Mouse (Mus musculus) forebrain, embryonic 13.5 days (tissue): ENCODE results near the gene Nsd1. TPM values are rescaled to one million over a fixed set of nuclear protein-coding genes. Genes with fewer than 3 reads are reported as not detected.
"Not testable (repeated sequence)": the region's sequence is repeated elsewhere in the genome, so short reads cannot be mapped to it uniquely, and the experiment has no call there.

Experiments
- ATAC-seq: fragments of 200-750 bp; cut with Nextera tagmentation; 2 replicates; pipeline ENCODE4 v1.8.0; 2017
- H3K27ac ChIP-seq: fragments of 300-500 bp; sonication (generic); 2 replicates; pipeline ENCODE4 v1.5.1; 2015; ENCODE audit warnings: inconsistent platforms, mild to moderate bottlenecking, moderate library complexity
- H3K27me3 ChIP-seq: fragments of 300-500 bp; sonication (generic); 2 replicates; pipeline ENCODE4 v1.6.1; 2015; ENCODE audit warnings: mild to moderate bottlenecking, inconsistent platforms
- H3K36me3 ChIP-seq: fragments of 300-500 bp; sonication (generic); 2 replicates; pipeline ENCODE4 v1.6.1; 2015; ENCODE audit warnings: mild to moderate bottlenecking, inconsistent platforms; ENCODE audit not compliant: poor library complexity, severe bottlenecking
- H3K4me1 ChIP-seq: fragments of 300-500 bp; sonication (generic); 2 replicates; pipeline ENCODE4 v1.6.1; 2015; ENCODE audit warnings: inconsistent platforms
- H3K4me2 ChIP-seq: fragments of 300-500 bp; sonication (generic); 2 replicates; pipeline ENCODE4 v1.6.1; 2015; ENCODE audit warnings: inconsistent platforms, mild to moderate bottlenecking, moderate library complexity
- H3K4me3 ChIP-seq: fragments of 300-500 bp; sonication (generic); 2 replicates; pipeline ENCODE4 v1.5.1; 2015; ENCODE audit warnings: mild to moderate bottlenecking, inconsistent platforms
- H3K9ac ChIP-seq: fragments of 300-500 bp; sonication (generic); 2 replicates; pipeline ENCODE4 v1.6.1; 2015; ENCODE audit warnings: mild to moderate bottlenecking, inconsistent platforms
- H3K9me3 ChIP-seq: fragments of 300-500 bp; sonication (generic); replicated peaks from 2 replicates; pipeline ENCODE4 v1.6.1; 2016; ENCODE audit warnings: inconsistent platforms
- WGBS: fragments of 180-500 bp; shearing (Covaris S2); methylation state at CpG from one replicate; pipeline ENCODE4 v1.1.7; 2015; 5-methylcytosine and 5-hydroxymethylcytosine counted together
- polyA plus RNA-seq: library from polyadenylated mRNA; unstranded; fragments of >200 nt; fragmentation: Nextera tagmentation; extraction: Ambion mirVana; gene quantifications from 2 replicates; pipeline ENCODE4 v1.2.1, GENCODE M21; 2015

The Nsd1 gene
- polyA plus RNA-seq, 1 experiment from 2014 or later = 77.2 TPM

GRCm38 (mm10) chr13:55176265-55176664 is 33.3 kb upstream of the Nsd1 start:
- 93% methylated on average over 6 of the region's 6 CpGs for WGBS
- Histone ChIP-seq H3K4me3 (no peak overlapping the region), H3K4me2 (no peak overlapping the region), H3K27ac (no peak overlapping the region), H3K9ac (no peak overlapping the region), H3K4me1 (peaks cover 12% of the 10 kb centered on the region), H3K36me3 (no peaks in the 10 kb centered on the region), H3K27me3 (no peaks in the 10 kb centered on the region), H3K9me3 (no peaks in the 10 kb centered on the region)
- no peak for ATAC-seq

- H3K4me2 ChIP-seq = no peak overlapping the region
- no peak overlapping the region for H3K4me3 ChIP-seq
- H3K27ac ChIP-seq = no peak overlapping the region; the same call in 1 of the 2 replicates
- no peak for ATAC-seq
- no peaks in the 10 kb centered on the region for H3K9me3 ChIP-seq
- WGBS = 67% methylated on average over 4 of the region's 4 CpGs
- H3K27me3 ChIP-seq = no peaks in the 10 kb centered on the region
- peaks cover 10% of the 10 kb centered on the region for H3K4me1 ChIP-seq
- H3K36me3 ChIP-seq = no peaks in the 10 kb centered on the region
- no peak overlapping the region for H3K9ac ChIP-seq
Measured at GRCm38 (mm10) chr13:55177903-55178496, 31.6 kb upstream of the Nsd1 start.

GRCm38 (mm10) chr13:55178556-55178955 is 31.0 kb upstream of the Nsd1 start:
- 33% methylated on average over 2 of the region's 2 CpGs for WGBS
- Histone ChIP-seq H3K9me3 (no peaks in the 10 kb centered on the region), H3K4me3 (no peak overlapping the region), H3K4me2 (no peak overlapping the region), H3K9ac (no peak overlapping the region), H3K27ac (no peak overlapping the region), H3K27me3 (no peaks in the 10 kb centered on the region), H3K4me1 (peaks cover 10% of the 10 kb centered on the region), H3K36me3 (no peaks in the 10 kb centered on the region)
- peak; percentile 17; the same call in 1 of the 2 replicates for ATAC-seq

- no peak overlapping the region for H3K9ac ChIP-seq
- H3K27me3 ChIP-seq = no peaks in the 10 kb centered on the region
- WGBS = 78% methylated on average over 3 of the region's 3 CpGs
- H3K27ac ChIP-seq = no peak overlapping the region
- ATAC-seq = no peak
- H3K4me2 ChIP-seq = no peak overlapping the region
- H3K4me3 ChIP-seq = no peak overlapping the region
- peaks cover 10% of the 10 kb centered on the region for H3K4me1 ChIP-seq
- no peaks in the 10 kb centered on the region for H3K36me3 ChIP-seq
- no peaks in the 10 kb centered on the region for H3K9me3 ChIP-seq
Measured at GRCm38 (mm10) chr13:55179591-55179990, 30.0 kb upstream of the Nsd1 start.

- no peak overlapping the region for H3K27ac ChIP-seq
Measured at GRCm38 (mm10) chr13:55181786-55182172, 27.8 kb upstream of the Nsd1 start.

GRCm38 (mm10) chr13:55182173-55182894 is 27.2 kb upstream of the Nsd1 start:
- peak; percentile 77; the same call in 1 of the 2 replicates for ATAC-seq
- Histone ChIP-seq H3K4me2 (peak overlapping the region; percentile 55), H3K27ac (peak overlapping the region; percentile 75), H3K4me1 (peaks cover 10% of the 10 kb centered on the region), H3K36me3 (no peaks in the 10 kb centered on the region), H3K4me3 (peak overlapping the region; percentile 27), H3K27me3 (no peaks in the 10 kb centered on the region), H3K9ac (peak overlapping the region; percentile 48; the same call in 1 of the 2 replicates), H3K9me3 (no peaks in the 10 kb centered on the region)
- 3% methylated on average over 23 of the region's 23 CpGs for whole genome bisulfite sequencing

More at GRCm38 (mm10) chr13:55181786-55182172, 27.8 kb upstream of the Nsd1 start:
- Histone ChIP-seq H3K4me1 (peaks cover 10% of the 10 kb centered on the region), H3K9me3 (no peaks in the 10 kb centered on the region), H3K4me3 (peak overlapping the region; percentile 27), H3K9ac (0 out of 2 replicates have a peak overlapping the region, but pooled peaks have one; percentile 48), H3K4me2 (peak overlapping the region; percentile 55), H3K27me3 (no peaks in the 10 kb centered on the region), H3K36me3 (no peaks in the 10 kb centered on the region)
- WGBS = 71% methylated on average over 2 of the region's 2 CpGs
- no peak for ATAC-seq

- Histone ChIP-seq H3K27me3 (no peaks in the 10 kb centered on the region), H3K27ac (no peak overlapping the region), H3K9ac (no peak overlapping the region), H3K4me3 (no peak overlapping the region), H3K36me3 (no peaks in the 10 kb centered on the region), H3K4me1 (peaks cover 10% of the 10 kb centered on the region), H3K4me2 (no peak overlapping the region), H3K9me3 (no peaks in the 10 kb centered on the region)
- WGBS = 81% methylated on average over 6 of the region's 6 CpGs
- ATAC-seq = no peak
Measured at GRCm38 (mm10) chr13:55183382-55183781, 26.2 kb upstream of the Nsd1 start.

- not testable (repeated sequence) for H3K36me3 ChIP-seq, H3K4me2 ChIP-seq, H3K9ac ChIP-seq, H3K27me3 ChIP-seq, H3K27ac ChIP-seq, H3K9me3 ChIP-seq, H3K4me3 ChIP-seq, ATAC-seq
- peaks cover 18% of the 10 kb centered on the region for H3K4me1 ChIP-seq
- WGBS = 42% methylated on average over 2 of the region's 9 CpGs
Measured at GRCm38 (mm10) chr13:55187062-55187461, 22.5 kb upstream of the Nsd1 start.

- peaks cover 12% of the 10 kb centered on the region for H3K4me1 ChIP-seq
- no peaks in the 10 kb centered on the region for H3K27me3 ChIP-seq
- peak overlapping the region; percentile 83 for H3K4me2 ChIP-seq
- 4% methylated on average over 12 of the region's 12 CpGs for WGBS
- H3K9ac ChIP-seq = peak overlapping the region; percentile 79
- H3K4me3 ChIP-seq = peak overlapping the region; percentile 47
- no peak for ATAC-seq
- peak overlapping the region; percentile 93 for H3K27ac ChIP-seq
- no peaks in the 10 kb centered on the region for H3K36me3 ChIP-seq
- H3K9me3 ChIP-seq = no peaks in the 10 kb centered on the region
Measured at GRCm38 (mm10) chr13:55189531-55190107, 20.0 kb upstream of the Nsd1 start.

GRCm38 (mm10) chr13:55190121-55190868 is 19.3 kb upstream of the Nsd1 start:
- 2% methylated on average over 34 of the region's 34 CpGs for WGBS

GRCm38 (mm10) chr13:55191535-55191934 is 18.0 kb upstream of the Nsd1 start:
- no peak for ATAC-seq
- Histone ChIP-seq H3K27me3 (no peaks in the 10 kb centered on the region), H3K27ac (no peak overlapping the region), H3K4me2 (no peak overlapping the region), H3K9ac (no peak overlapping the region), H3K9me3 (no peaks in the 10 kb centered on the region), H3K4me3 (no peak overlapping the region), H3K36me3 (no peaks in the 10 kb centered on the region), H3K4me1 (peaks cover 12% of the 10 kb centered on the region)
- WGBS = 90% methylated on average over 5 of the region's 5 CpGs

More at GRCm38 (mm10) chr13:55190121-55190868, 19.3 kb upstream of the Nsd1 start:
- Histone ChIP-seq H3K36me3 (no peaks in the 10 kb centered on the region), H3K4me2 (peak overlapping the region; percentile 83), H3K27ac (peak overlapping the region; percentile 93), H3K9me3 (no peaks in the 10 kb centered on the region), H3K4me3 (peak overlapping the region; percentile 47), H3K9ac (peak overlapping the region; percentile 79), H3K4me1 (peaks cover 12% of the 10 kb centered on the region), H3K27me3 (no peaks in the 10 kb centered on the region)
- peak; percentile 100 for ATAC-seq

- ATAC-seq, H3K4me2 ChIP-seq, H3K36me3 ChIP-seq, H3K27me3 ChIP-seq, H3K27ac ChIP-seq, H3K4me1 ChIP-seq, H3K9ac ChIP-seq, H3K4me3 ChIP-seq, H3K9me3 ChIP-seq: not testable (repeated sequence)
- 86% methylated on average over 4 of the region's 4 CpGs for WGBS
Measured at GRCm38 (mm10) chr13:55202758-55203157, 6.8 kb upstream of the Nsd1 start.
